Mouse (Mus musculus) brain, embryonic 14.5 days (tissue): Measurements from ENCODE around the gene 2310039H08Rik.

Experiments used
- CTCF ChIP-seq: fragments of 200-500 bp; IDR thresholded peaks from 2 replicates; pipeline ENCODE4 v1.5.1; 2012; ENCODE audit warnings: inconsistent platforms, mild to moderate bottlenecking, moderate library complexity, borderline replicate concordance; ENCODE audit not compliant: insufficient read depth, insufficient read length; ENCODE audit errors: extremely low read depth
- POLR2A ChIP-seq: fragments of 200-500 bp; IDR thresholded peaks from 2 replicates; pipeline ENCODE4 v1.6.1; 2012; ENCODE audit warnings: mild to moderate bottlenecking, inconsistent platforms, borderline replicate concordance; ENCODE audit not compliant: poor library complexity, insufficient read depth, insufficient read length, severe bottlenecking; ENCODE audit errors: extremely low read depth

- TF ChIP-seq CTCF (no peak), POLR2A (no peak)
Measured at GRCm38 (mm10) chr17:46750580-46750979, 21.9 kb upstream of the 2310039H08Rik start.
